Mouse (Mus musculus) ES-E14 (cell line): Measurements from ENCODE around the gene Blmh. TPM values are rescaled to one million over a fixed set of nuclear protein-coding genes. Genes with fewer than 3 reads are reported as not detected.

Experiments used
- DNase-seq: peaks from one replicate; pipeline ENCODE4 v3.0.0-alpha.2; 2013; ENCODE audit warnings: low read depth, low spot score
- H3K27ac ChIP-seq: 2 replicates; pipeline ENCODE4 v1.5.1; 2012; ENCODE audit warnings: low read depth, mild to moderate bottlenecking, low read length, moderate library complexity, mixed read lengths; ENCODE audit not compliant: poor library complexity, insufficient read depth, severe bottlenecking
- H3K36me3 ChIP-seq: 2 replicates; pipeline ENCODE4 v1.6.1; 2012; ENCODE audit warnings: mild to moderate bottlenecking, low read length, moderate library complexity, mixed read lengths; ENCODE audit not compliant: control insufficient read depth, poor library complexity, insufficient read depth, severe bottlenecking
- H3K4me1 ChIP-seq, 2 experiments: fragments of 150-350 bp in 1 of 2; sonication (generic) in 1 of 2; 2 replicates each; pipeline ENCODE4 v1.6.1; 2012; ENCODE audit warnings: low read length in 2 of 2, mild to moderate bottlenecking in 1 of 2, mixed read lengths in 1 of 2; ENCODE audit not compliant: control insufficient read depth in 2 of 2, insufficient read depth in 2 of 2, poor library complexity in 1 of 2
- H3K4me3 ChIP-seq, 2 experiments: fragments of 150-350 bp in 1 of 2; sonication (generic) in 1 of 2; 2 replicates each; pipeline ENCODE4 v1.5.1; 2012; ENCODE audit warnings: low read length in 2 of 2, low read depth in 1 of 2, mild to moderate bottlenecking in 1 of 2, mixed read lengths in 1 of 2; ENCODE audit not compliant: insufficient read depth in 1 of 2, poor library complexity in 1 of 2, severe bottlenecking in 1 of 2
- H3K9ac ChIP-seq: 2 replicates; pipeline ENCODE4 v1.6.1; 2012; ENCODE audit warnings: low read depth, mild to moderate bottlenecking, low read length, mixed read lengths; ENCODE audit not compliant: poor library complexity, insufficient read depth, severe bottlenecking
- H3K9me3 ChIP-seq: fragments of 150-350 bp; sonication (generic); 2 replicates; pipeline ENCODE4 v1.6.1; 2012; ENCODE audit warnings: low read depth, mild to moderate bottlenecking, low read length; ENCODE audit not compliant: control insufficient read depth, insufficient read depth
- CHD2 ChIP-seq: IDR thresholded peaks from 2 replicates; pipeline ENCODE4 v1.6.1; 2014; ENCODE audit warnings: mild to moderate bottlenecking, low read depth, low read length, inconsistent platforms
- HCFC1 ChIP-seq: IDR thresholded peaks from 2 replicates; pipeline ENCODE4 v1.6.1; 2012; ENCODE audit warnings: low read length, inconsistent platforms, borderline replicate concordance; ENCODE audit not compliant: insufficient read depth
- MAFK ChIP-seq: IDR thresholded peaks from 2 replicates; pipeline ENCODE4 v1.6.1; 2014; ENCODE audit warnings: mild to moderate bottlenecking, low read depth, low read length, inconsistent platforms; ENCODE audit not compliant: insufficient read depth
- ZC3H11A ChIP-seq: IDR thresholded peaks from 2 replicates; pipeline ENCODE4 v1.6.1; 2012; ENCODE audit warnings: low read depth, mild to moderate bottlenecking, inconsistent platforms, low read length, borderline replicate concordance
- ZNF384 ChIP-seq: IDR thresholded peaks from 2 replicates; pipeline ENCODE4 v1.6.1; 2012; ENCODE audit warnings: low read depth, low read length, inconsistent platforms
- in situ Hi-C, 2 experiments: fragments of 600-800 bp; cut with MboI; formaldehyde crosslinking; loops; one replicate each; pipeline ENCODE4 v1.15.1; 2025; ENCODE audit warnings: low sequenced_read_pairs in 2 of 2, inconsistent platforms in 1 of 2; ENCODE audit not compliant: unreplicated experiment in 2 of 2
- total RNA-seq: library from RNA; depleted of rRNA; stranded (reverse); fragments of 300-350 nt; gene quantifications from 2 replicates; pipeline ENCODE4 v1.2.3, GENCODE M21; 2012

Gene Blmh
- total RNA-seq, 1 experiment, result 98.8 TPM

DNA sequence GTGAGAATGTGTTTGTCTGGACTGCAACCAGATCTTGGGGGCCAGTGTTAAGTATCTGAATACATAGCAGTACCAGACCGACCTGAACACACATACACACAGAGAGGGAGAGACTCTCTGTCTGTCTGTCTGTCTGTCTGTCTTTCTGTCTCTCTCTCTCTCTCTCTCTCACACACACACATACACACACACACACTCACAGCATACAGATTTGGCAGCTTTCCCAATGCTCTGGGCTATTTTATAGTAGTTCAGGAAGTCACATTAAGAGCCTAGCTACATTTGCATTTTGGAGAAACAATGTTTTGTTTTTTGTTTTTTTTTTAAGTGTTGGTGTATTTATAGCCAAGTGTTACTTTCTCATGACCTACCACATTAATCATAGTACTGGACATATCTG is 27.5 kb upstream of the Blmh start:
- in situ Hi-C loops, result no loop called here
- Histone ChIP-seq H3K4me1 (no peaks in the 10 kb centered on the region), H3K27ac (no peak overlapping the region), H3K4me3 (no peak overlapping the region), H3K9me3 (no peaks in the 10 kb centered on the region), H3K36me3 (no peaks in the 10 kb centered on the region), H3K9ac (no peak overlapping the region)
- DNase-seq, result no peak
- no peak for TF ChIP-seq ZNF384
- TF ChIP-seq MAFK, result no peak
- TF ChIP-seq HCFC1, result no peak

- Histone ChIP-seq H3K36me3 (no peaks in the 10 kb centered on the region), H3K4me3 (no peak overlapping the region), H3K4me1 (no peaks in the 10 kb centered on the region), H3K27ac (no peak overlapping the region), H3K9me3 (no peaks in the 10 kb centered on the region), H3K9ac (no peak overlapping the region)
- no peak for DNase-seq
- no peak for TF ChIP-seq MAFK
- TF ChIP-seq HCFC1, result no peak
- TF ChIP-seq CHD2, result no peak
- TF ChIP-seq ZNF384, result no peak
- no peak for TF ChIP-seq ZC3H11A
- in situ Hi-C loops, result no loop called here
These were observed 26.7 kb upstream of the Blmh start for GRCm38 (mm10) chr11:76897871-76898270.

DNA sequence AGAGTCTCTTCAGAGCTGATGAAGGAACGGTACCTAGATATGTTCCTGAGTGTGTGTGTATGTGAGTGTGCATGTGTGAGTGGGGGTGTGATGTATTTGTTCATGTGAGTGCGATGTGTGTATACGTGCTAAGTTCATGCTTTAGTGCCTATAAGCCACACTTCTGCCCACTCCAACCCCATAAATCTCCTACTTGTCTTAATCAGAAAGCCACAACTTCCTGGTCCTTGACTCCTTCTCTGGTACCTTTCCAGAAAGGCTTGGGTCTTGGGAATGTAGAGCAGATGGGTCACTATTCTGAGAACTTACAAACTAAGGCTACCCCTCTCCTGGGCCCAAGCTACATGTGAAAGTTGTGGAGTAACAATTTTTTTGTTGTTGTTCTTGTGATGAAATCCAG is 25.9 kb upstream of the Blmh start:
- Histone ChIP-seq H3K27ac (no peak overlapping the region), H3K36me3 (no peaks in the 10 kb centered on the region), H3K9ac (no peak overlapping the region), H3K4me1 (no peaks in the 10 kb centered on the region), H3K9me3 (no peaks in the 10 kb centered on the region), H3K4me3 (no peak overlapping the region)
- TF ChIP-seq MAFK, result no peak
- no peak for TF ChIP-seq HCFC1
- TF ChIP-seq ZC3H11A, result no peak
- TF ChIP-seq ZNF384, result no peak
- TF ChIP-seq CHD2, result no peak
- in situ Hi-C loops, result no loop called here
- DNase-seq, result no peak

GRCm38 (mm10) chr11:76899758-76900738 is 24.6 kb upstream of the Blmh start:
- no peak for DNase-seq
- H3K9me3 ChIP-seq, result no peaks in the 10 kb centered on the region
- in situ Hi-C loops, result no loop called here
- TF ChIP-seq CHD2, result no peak
- TF ChIP-seq HCFC1, result no peak
- TF ChIP-seq ZNF384, result no peak
- peak; percentile 71; the same call in 1 of the 2 replicates for TF ChIP-seq MAFK
- peak; percentile 70; the same call in 1 of the 2 replicates for TF ChIP-seq ZC3H11A
- H3K4me1 ChIP-seq, result no peaks in the 10 kb centered on the region
- H3K36me3 ChIP-seq, result no peaks in the 10 kb centered on the region
- H3K4me3 ChIP-seq, result no peak overlapping the region
- no peak overlapping the region for H3K27ac ChIP-seq
- no peak overlapping the region for H3K9ac ChIP-seq
